Mouse (Mus musculus) NIH3T3 (cell line): ENCODE measurements at regions not wholly inside any gene's neighbourhood (a gene's known extent, or its start where the extent isn't known, plus 50 kb on each side); places are given as distances from the start of the nearest gene placed in this dataset.
A peak's percentile ranks its signal among the peaks of the same experiment; 100 is the strongest.

Source experiments
- DNase-seq: peaks from one replicate; pipeline ENCODE4 v3.0.0-alpha.2; 2012; ENCODE audit warnings: low read depth

GRCm38 (mm10) chr14:47990716-47991115 lies 129.9 kb upstream of the Peli2 start:
- DNase-seq = no peak

DNA sequence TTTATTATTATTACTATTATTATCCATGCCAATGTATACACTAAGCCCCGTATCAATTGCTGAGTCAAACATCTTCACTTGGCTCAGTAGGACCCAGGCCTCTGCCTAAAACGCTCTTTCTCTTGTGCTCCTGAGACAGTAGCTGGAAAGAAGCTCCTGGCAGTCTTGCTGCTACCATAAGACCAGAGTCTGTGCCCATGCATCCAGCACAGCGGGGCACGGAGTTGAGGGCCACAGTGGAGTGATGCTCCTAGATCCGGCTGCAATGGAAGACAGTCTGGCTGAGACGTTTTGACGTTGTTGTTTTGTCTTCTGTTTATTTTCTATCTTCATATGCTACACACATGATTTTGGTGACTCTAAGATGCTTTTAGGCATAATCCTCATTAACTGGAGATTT lies 129.1 kb upstream of the Peli2 start:
- no peak for DNase-seq

GRCm38 (mm10) chr14:47992091-47992490 lies 128.5 kb upstream of the Peli2 start:
- peak; percentile 63 for DNase-seq

GRCm38 (mm10) chr14:47992851-47993250 lies 127.8 kb upstream of the Peli2 start:
- no peak for DNase-seq

DNA sequence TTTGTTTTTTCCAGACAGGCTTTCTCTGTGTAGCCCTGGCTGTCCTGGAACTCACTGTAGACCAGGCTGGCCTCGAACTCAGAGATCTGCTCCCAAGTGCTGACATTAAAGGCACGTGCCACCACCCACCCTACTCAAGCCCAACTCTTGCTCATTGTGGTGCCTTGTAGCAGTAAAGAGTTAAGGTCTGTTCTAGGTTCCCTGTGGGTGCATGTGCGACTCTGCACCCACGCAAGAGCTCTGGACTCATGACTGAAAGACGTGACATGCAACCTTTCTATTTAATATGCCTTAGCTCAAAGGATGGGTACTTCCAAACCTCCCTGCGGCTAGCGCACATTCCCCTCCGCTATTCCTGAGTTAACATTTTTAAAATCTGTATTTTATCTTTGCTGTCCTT lies 121.7 kb upstream of the Peli2 start:
- DNase-seq = no peak

DNA sequence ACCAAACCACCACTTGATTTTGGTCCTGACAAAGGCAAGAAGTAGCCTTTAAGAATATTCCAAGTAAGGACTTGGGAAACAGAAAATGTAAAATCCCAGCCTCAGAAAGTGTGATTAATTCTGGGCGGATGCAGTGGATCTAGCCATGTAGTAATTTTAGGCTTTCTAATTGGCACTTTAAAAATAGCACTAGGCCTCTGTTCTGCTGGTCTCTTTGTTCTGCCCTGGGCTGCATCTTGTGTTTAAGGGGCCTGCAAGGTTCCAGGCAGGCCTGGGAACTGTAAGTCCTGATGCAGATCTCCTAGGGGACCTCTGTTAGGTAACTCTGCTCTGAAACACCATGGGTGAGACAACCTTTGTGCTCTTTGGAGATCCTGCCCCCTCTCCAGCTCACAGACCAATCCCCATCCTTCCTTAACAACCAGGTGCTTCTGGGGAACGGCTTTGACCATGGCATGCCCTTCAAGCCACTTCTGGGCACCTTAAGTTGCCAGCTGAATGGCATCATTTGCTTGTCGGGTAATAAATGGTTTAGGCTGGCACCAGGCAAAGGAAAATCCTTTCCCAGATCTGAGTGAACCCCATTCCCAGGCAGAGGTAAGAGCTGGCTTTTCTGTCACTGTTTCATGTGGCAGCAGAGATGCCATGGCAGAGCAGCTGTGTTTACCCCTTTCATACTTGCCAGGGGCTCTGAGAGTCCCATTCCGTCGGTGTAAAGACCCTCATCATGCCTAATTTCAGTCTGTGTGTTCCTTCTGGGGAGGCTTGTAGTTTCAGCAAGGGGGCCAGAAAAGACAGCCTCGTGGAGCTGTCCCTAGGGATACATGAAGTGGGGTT lies 115.3 kb upstream of the Peli2 start:
- DNase-seq = no peak

- DNase-seq = no peak
These were observed 114.7 kb upstream of the Peli2 start for GRCm38 (mm10) chr14:48005929-48006309.

- no peak for DNase-seq
These were observed 108.0 kb upstream of the Peli2 start for GRCm38 (mm10) chr14:48012361-48013215.

GRCm38 (mm10) chr14:48013431-48013830 lies 107.2 kb upstream of the Peli2 start:
- no peak for DNase-seq

DNA sequence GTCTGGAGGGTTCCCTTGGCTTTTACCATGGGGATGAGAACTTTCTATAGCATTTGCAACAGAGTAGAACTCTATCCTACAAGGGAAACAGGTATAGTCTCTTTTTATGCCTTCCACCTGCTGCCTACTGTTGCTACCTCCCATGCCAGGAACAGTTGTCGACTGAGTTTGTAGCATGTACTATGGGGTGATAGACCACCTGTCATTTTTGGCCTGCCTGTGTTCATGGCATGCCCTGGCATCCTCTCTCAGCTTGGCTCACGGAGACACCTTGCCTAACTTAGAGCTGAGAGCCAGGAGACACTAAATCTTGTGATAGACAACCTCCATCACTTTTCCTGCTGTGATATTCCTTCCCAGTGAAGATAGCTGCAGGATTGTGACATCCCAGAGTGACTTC lies 105.8 kb upstream of the Peli2 start:
- DNase-seq = no peak

DNA sequence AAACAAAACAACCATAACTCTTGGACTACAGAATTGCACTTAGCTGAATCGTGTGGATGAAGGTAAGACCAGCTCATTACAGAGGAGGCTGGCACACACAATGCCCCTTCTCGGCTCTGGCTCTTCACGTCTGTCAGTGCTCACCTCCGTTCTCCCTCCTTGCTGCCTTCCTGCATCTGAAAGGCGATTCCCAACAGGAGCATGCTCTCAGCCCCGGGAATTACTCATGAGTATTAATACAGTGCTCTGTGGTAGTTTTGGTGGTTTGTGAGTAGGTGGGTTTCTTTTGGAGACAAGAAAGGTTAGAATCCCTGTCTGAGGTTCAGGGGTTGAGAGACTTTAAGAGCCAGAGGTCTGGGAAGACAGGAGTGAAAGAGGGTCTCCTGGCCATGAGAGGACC lies 102.7 kb upstream of the Peli2 start:
- no peak for DNase-seq

- no peak for DNase-seq
These were observed 101.3 kb upstream of the Peli2 start for GRCm38 (mm10) chr14:48019331-48019730.

DNA sequence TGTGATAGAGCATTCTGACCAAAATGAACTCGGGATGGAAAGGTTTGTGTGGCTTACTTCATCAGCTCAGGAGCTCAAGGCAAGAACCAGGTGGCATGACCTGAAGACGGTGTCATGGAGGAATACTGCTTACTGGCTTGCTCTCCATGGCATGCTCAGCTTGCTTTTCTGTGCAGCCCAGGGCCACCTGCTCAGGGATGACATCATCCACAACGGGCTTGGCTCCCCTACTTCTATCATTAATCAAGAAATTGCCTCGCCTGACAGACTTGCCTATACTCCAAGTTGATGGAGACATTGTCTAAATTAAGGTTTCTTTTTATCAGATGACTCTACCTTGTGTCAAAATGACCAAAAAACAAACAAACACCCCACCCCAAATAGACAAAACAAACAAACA lies 98.4 kb upstream of the Peli2 start:
- peak; percentile 20 for DNase-seq

DNA sequence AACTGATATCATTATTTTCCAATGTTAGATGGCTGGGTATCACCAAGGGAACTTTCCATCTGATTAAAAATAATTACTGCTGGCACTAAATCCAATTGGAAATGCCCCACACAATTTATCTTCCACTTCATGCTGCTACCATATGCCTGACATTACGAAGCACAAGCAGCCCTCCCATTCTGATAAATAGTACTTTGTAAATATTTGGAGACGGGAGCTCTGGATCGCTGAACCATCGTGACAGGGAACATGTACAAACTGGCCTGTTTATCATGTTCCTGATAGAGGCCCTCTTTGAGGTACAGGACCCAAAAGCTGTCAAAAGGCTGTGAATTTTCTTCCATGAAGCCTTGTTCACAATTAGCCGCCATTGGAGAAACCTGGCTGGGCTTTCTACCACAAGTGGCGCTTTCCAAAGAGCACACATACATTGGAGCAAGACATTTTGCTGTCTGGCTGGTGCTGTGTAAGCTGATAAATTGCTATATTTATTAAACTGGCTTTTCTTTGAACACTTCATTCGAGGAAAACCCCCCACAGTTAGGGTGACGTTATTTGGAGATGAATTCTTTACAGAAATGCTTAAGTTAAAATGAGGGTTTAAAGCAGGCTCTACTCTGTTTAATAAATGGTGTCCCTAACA lies 96.5 kb upstream of the Peli2 start:
- DNase-seq = no peak

GRCm38 (mm10) chr14:48039286-48039790 lies 81.3 kb upstream of the Peli2 start:
- DNase-seq = no peak

- no peak for DNase-seq
These were observed 74.5 kb upstream of the Peli2 start for GRCm38 (mm10) chr14:48046094-48046493.

- DNase-seq = no peak
These were observed 73.8 kb upstream of the Peli2 start for GRCm38 (mm10) chr14:48046831-48047230.

DNA sequence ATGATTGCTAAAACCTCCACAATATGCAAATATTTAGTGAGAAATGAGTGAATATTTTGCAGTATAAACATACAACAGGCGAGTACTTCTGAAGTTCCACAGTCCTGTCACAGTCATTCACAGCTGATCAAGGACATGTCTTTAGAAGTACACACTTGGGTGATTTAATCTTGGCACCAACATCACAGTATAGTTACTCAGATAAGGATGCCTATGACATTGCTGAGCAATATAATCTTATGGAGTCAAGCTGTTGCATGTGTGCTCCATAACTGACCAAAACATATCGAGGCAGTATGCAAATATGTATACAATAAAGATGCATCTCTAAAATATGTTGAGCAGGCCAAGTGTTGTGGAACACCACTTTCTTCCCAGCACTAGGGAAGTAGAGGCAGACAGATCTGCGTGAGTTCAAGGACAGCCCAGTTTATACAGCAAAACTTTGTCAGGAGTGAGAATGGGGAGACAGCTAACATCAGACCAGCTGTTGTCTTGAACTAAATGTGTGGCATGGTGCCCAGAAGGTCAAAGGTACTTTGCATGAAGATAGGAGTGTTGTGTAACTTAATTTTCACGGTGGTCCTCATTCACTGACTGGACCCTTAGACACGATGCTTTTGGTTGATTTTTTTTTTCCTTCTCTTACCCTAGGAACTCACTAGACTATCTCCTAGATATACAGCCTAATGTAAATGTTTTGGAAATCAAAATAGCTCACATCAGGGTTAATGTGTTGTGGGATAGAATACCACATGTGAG lies 70.7 kb upstream of the Peli2 start:
- DNase-seq = peak; percentile 81

DNA sequence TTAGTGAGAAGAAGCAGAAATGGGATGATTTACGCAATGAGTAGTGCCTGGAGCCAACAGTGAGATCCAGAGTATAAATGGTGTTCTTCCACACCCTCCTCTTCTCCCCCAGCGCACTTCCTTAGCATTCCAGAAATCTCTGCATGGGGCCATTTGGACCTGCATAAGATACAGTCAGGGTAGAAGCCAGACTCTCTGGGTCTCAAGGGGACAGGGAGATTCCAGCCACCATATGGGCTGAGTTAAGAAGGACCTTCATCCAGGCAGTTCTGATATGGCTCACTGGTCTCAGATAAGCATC lies 70.2 kb upstream of the Peli2 start:
- DNase-seq = peak; percentile 81

- no peak for DNase-seq
These were observed 68.7 kb upstream of the Peli2 start for GRCm38 (mm10) chr14:48051971-48052370.

- no peak for DNase-seq
These were observed 68.2 kb upstream of the Peli2 start for GRCm38 (mm10) chr14:48052405-48052804.

DNA sequence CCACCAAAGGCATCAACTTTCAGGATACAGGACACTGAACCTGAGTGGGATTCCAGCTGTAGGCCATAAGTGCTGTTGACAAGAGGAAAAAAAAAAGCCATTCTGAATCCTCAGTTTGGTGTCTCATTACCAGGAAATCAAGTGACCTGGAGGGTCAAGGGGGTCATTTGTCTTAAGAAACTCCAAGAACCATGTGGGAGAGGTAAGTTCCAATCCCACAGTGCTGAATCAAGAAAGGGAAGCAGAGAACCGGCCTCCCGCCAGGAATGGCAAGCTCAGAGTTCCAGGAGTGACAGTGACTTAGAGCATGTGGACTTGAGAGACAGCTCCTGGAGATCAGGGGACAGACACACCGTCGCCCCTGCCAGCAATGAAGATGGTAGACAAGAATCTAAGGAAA lies 67.5 kb upstream of the Peli2 start:
- no peak for DNase-seq
